Mouse (Mus musculus) layer of hippocampus, adult 11-12 months (tissue): ENCODE measurements at regions not wholly inside any gene's neighbourhood (a gene's known extent, or its start where the extent isn't known, plus 50 kb on each side); places are given as distances from the start of the nearest gene placed in this dataset.
"Not testable (repeated sequence)": the region's sequence is repeated elsewhere in the genome, so short reads cannot be mapped to it uniquely, and the experiment has no call there.

ENCODE experiments used
- DNase-seq: peaks from one replicate; pipeline ENCODE4 v3.0.0; 2022; ENCODE audit warnings: low spot score

DNA sequence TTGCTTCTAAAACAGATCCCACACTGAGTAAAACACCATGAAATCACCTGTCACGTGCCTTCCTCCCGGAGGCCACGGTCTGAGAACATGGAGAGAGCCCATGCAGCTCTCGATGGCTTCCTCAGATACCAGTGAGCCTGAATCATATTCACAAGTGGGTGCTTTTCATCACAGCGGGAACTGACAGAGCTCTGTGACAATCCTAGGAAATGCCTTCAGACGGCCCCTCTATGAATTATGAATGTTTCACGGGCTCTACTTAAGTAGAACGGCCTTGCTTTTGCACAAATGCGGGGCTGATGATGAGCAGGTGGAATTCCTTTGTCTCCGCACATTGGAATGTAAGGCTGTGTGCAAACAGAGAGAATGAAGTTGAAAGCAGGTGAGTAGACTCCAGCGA is 383.1 kb downstream of the Lrig3 start:
- no peak for DNase-seq

DNA sequence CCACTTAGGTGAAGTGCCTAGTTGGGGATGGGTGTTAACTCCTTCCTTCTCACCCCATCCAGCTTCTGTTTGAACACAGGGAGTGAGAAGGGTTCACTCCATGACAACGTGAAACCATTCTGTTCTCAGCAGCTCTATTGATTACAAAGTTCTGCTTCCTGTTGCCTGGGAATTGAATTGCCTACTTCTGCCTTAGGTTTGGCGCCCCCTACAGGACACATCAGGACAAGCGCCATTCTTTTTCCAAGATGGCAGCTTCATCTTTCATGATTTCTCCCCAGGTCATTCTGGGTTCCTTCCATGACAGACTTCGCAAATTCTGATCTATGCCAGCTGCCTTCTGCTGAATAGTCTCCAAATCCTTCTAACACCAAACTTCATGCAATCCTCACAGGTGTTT is 371.5 kb downstream of the Lrig3 start:
- no peak for DNase-seq

- DNase-seq, result no peak
These were observed 367.8 kb downstream of the Lrig3 start for GRCm38 (mm10) chr10:126333786-126334185.

- peak; percentile 88 for DNase-seq
These were observed 364.5 kb downstream of the Lrig3 start for GRCm38 (mm10) chr10:126330305-126330969.

DNA sequence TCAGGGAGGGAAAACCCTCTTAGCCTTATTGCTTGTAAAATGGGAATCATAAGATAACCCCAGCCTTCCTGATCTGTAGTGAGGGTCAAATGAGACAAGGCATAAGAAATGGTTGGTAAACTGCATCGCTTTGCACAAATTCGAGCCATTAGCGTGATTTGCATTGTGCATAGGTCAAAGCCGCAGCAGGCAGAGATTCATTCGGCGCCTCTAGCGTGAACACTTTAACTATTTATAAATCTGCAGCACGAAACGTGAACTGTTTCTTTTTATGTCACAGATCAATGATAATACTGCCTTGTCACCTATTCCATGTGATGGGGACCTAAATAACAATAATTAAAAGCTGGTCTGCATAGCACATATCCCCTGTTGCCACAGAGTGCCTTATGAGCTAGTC is 354.9 kb downstream of the Lrig3 start:
- no peak for DNase-seq

DNA sequence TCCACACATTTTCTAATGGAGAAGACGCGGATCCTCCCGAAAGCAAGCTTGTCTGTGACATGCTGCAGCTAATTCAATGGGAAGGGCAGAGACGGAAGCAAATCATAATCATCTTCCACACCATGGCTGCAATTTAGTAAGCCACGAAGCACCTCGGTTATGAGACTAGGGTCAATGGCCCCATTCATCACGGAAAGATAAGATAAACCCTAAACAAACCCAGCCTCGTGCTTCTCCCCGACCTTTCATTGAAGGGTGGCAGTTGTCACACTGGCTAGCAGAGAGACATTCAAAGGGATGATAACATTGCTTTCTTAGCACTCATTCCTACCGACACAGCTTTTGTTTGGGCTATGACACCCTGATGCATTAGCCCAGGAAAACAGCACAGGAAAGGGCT is 353.8 kb downstream of the Lrig3 start:
- DNase-seq, result no peak

GRCm38 (mm10) chr10:126299962-126300361 is 334.0 kb downstream of the Lrig3 start:
- DNase-seq, result no peak

- no peak for DNase-seq
These were observed 332.2 kb downstream of the Lrig3 start for GRCm38 (mm10) chr10:126298211-126298610.

GRCm38 (mm10) chr10:126295853-126296252 is 329.9 kb downstream of the Lrig3 start:
- DNase-seq, result no peak

GRCm38 (mm10) chr10:126291765-126292164 is 325.8 kb downstream of the Lrig3 start:
- DNase-seq, result no peak

DNA sequence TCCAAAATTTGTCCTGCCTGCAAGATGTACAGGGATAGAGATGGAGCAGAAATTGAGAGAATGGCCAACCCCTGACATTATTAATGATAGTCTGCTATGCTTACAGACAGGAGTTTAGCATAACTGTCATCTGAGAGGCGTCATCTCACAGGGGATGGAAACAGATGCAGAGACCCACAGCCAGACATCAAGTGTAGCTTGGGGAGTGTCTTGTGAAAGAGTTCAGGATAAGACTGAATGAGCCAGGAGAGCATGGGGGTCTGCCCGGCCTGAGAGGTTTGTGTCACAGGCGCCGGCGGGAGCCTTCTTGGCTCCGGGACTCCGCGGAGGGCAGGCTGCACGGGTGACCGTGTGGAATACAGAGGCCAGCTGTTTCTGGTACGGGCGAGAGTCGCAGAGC is 319.1 kb downstream of the Lrig3 start:
- not testable (repeated sequence) for DNase-seq

- DNase-seq, result no peak
These were observed 304.4 kb downstream of the Lrig3 start for GRCm38 (mm10) chr10:126270376-126270775.

DNA sequence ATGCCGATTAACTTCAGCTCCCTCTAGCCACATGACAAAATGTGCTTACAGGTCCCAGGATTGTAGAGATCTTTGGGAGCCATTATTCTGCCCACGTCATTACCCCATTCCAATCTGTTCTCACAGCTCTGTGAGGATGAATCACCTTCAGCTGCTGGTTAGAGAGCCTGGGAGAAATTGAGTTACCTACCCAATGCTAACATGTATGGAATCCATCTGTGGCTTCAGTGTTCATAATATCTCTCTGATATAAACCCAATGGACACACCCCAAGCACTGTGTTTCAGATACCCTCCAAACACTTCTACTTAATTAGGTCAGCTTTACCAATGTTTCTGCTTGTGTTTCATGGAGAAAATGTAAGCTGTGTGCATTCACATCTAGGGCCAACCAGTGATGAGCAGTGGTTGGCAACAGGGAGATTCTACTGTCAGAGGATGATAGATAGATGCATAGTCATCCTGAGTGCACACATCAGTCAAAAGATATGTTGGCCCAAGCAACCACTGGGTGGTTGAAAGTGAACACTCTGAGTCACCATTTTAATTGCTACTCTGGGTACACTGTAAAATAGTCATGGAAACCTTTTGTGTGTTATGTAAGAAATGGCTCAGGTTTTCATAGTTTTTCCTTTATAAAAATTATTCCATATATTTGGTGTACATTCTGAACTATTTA is 301.5 kb downstream of the Lrig3 start:
- DNase-seq, result peak; percentile 14

GRCm38 (mm10) chr10:126257171-126257570 is 291.2 kb downstream of the Lrig3 start:
- DNase-seq, result no peak

GRCm38 (mm10) chr10:126254198-126254597 is 288.2 kb downstream of the Lrig3 start:
- DNase-seq, result no peak

GRCm38 (mm10) chr10:126249176-126249575 is 283.2 kb downstream of the Lrig3 start:
- DNase-seq, result no peak

GRCm38 (mm10) chr10:126243051-126243450 is 277.1 kb downstream of the Lrig3 start:
- no peak for DNase-seq

GRCm38 (mm10) chr10:126239536-126239935 is 273.6 kb downstream of the Lrig3 start:
- DNase-seq, result no peak
